Mouse (Mus musculus): ENCODE measurements around the gene Ano6.

DNA sequence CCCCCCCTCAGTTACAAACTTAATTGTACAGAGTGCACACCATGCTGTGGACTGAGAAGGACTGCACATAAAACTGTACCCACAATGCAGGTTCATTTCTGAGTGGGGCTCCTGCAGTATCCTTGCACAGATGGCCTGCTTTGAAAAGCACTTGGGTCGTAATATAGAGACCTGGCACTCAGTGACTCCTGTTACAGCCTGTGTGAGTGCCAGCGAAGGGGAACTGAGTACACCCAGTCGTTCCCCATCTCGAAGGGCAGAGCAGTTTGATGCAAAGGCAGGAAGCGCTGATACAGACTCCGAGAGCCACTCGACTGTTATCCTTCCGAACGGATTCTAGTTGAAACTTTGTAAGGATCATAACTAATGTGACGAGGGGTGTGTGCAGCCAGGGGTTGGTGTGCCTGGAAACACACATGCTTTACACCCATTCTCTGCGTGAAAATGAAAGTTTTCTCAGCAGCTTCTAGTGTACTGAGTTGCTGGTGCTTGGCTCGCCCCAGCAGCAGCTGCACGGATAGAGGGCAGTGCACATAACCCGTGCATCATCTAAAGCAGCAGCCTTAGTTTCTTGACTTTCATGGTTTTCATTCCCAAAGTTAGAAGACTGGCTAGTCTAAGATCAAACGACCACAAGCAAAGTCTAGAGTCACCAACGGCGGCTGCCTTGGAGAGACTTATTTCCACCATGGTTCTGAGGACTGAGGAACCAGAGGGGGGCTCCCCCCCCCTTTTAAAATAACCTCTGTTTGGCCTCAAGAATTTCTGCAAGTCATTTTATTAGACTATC lies 74.9 kb downstream of the Ano6 start:
- no peak for TF ChIP-seq CTCF (IDR thresholded peaks at IDR 0.05; ENCODE audit: borderline replicate concordance, control insufficient read depth, extremely low read depth, insufficient read depth, low read length, poor library complexity)
- TF ChIP-seq POLR2A (IDR thresholded peaks at IDR 0.05; ENCODE audit: control insufficient read depth, extremely low read depth, insufficient read depth, low read length, poor library complexity) = no peak

All from thymus, adult 2 months (tissue).